Mouse (Mus musculus) G1E (cell line): ENCODE results near the gene Gcnt3. TPM values are rescaled to one million over a fixed set of nuclear protein-coding genes. Genes with fewer than 3 reads are reported as not detected.
"Not testable (repeated sequence)": the region's sequence is repeated elsewhere in the genome, so short reads cannot be mapped to it uniquely, and the experiment has no call there.

Source experiments
- ATAC-seq: 2 replicates; pipeline ENCODE4 v1.8.0; 2016; ENCODE audit warnings: mild to moderate bottlenecking; ENCODE audit not compliant: insufficient number of reproducible peaks, poor library complexity, low FRiP score, severe bottlenecking; ENCODE audit errors: extremely low read depth
- DNase-seq: peaks from one replicate; pipeline ENCODE4 v3.0.0; 2012; ENCODE audit warnings: low spot score
- H3K27me3 ChIP-seq: 2 replicates; pipeline ENCODE4 v1.6.1; 2012; ENCODE audit warnings: mild to moderate bottlenecking, low read length, inconsistent platforms; ENCODE audit not compliant: insufficient read depth
- H3K36me3 ChIP-seq: replicated peaks from 2 replicates; pipeline ENCODE3; 2012; ENCODE audit warnings: mild to moderate bottlenecking, inconsistent platforms
- H3K4me1 ChIP-seq: 2 replicates; pipeline ENCODE4 v1.6.1; 2012; ENCODE audit warnings: low read depth, low read length, inconsistent platforms, mixed read lengths; ENCODE audit not compliant: insufficient read depth
- H3K4me3 ChIP-seq: 2 replicates; pipeline ENCODE4 v1.5.1; 2012; ENCODE audit warnings: low read depth, mild to moderate bottlenecking, inconsistent platforms, low read length, moderate library complexity, mixed read lengths
- H3K9me3 ChIP-seq: replicated peaks from 2 replicates; pipeline ENCODE4 v1.6.1; 2012; ENCODE audit warnings: inconsistent platforms
- CTCF ChIP-seq: IDR thresholded peaks from 2 replicates; pipeline ENCODE4 v1.5.1; 2012; ENCODE audit warnings: low read depth, low read length, inconsistent platforms, mixed read lengths
- GATA1 ChIP-seq: IDR thresholded peaks from 2 replicates; pipeline ENCODE4 v1.6.1; 2012; ENCODE audit warnings: borderline replicate concordance, low read length, inconsistent platforms, mixed read lengths
- GATA2 ChIP-seq: IDR thresholded peaks from 2 replicates; pipeline ENCODE4 v1.6.1; 2012; ENCODE audit warnings: low read depth, low read length, inconsistent platforms, borderline replicate concordance
- POLR2AphosphoS5 ChIP-seq: IDR thresholded peaks from 2 replicates; pipeline ENCODE4 v1.6.1; 2012; ENCODE audit warnings: low read depth, low read length, inconsistent platforms; ENCODE audit not compliant: insufficient replicate concordance
- TAL1 ChIP-seq: conservative IDR thresholded peaks from 2 replicates; pipeline ENCODE4 v1.6.1; 2012; ENCODE audit warnings: low read depth, low read length, inconsistent platforms, mixed read lengths
- polyA plus RNA-seq: library from polyadenylated mRNA; stranded (reverse); fragments of >175 nt; gene quantifications from 2 replicates; pipeline ENCODE4 v1.2.3, GENCODE M21; 2012
- total RNA-seq, 2 experiments: library from RNA; stranded (forward) in 1 of 2; stranded (reverse) in 1 of 2; fragments of 200-1000 nt in 1 of 2; fragments of >200 nt in 1 of 2; fragmentation: Nextera tagmentation in 1 of 2; gene quantifications; 2 replicates each; pipeline ENCODE4 v1.2.3; 2014 to 2017

Gene Gcnt3
- total and polyA plus RNA-seq, 3 experiments: 0.11 TPM; not detected in 2

DNA sequence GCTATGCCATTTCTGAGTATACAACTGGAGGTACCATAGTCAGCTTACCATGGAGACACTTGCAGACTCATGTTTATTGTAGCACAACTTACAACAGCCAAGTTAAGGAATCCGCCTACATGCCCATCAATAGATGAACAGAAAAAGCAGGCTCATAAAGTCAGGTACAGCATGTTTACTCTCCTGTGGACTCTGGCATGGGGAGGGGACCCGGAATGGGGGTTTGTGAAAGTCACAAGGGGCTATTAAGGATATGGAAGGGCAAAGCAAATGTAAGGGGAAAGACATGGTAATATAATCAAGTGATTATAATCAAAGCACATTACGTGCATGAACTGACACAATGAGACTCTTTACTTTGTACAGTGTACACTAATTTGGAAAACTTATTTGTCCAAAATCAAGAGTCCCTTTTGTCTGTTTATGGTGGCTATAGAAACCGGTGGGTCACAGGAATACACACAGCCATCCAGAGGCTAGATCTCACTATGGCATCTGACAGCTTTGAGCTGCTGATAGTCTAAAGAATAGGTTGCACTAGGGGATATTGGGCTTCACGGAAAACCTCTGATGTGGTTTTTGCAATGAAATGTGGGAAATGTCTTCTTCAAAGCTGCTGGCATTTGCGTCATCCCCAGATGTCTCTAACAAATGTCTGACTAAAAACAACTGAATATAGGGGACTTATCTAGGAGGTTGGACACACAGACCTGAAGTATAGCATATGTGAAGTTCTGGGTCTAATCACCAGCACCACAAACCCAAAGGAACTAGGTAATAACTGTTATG lies 1.9 kb upstream of the Gcnt3 start:
- H3K27me3 ChIP-seq: peaks cover 16% of the 10 kb centered on the region
- no peak for TF ChIP-seq GATA2
- no peak for TF ChIP-seq CTCF
- TF ChIP-seq GATA1: no peak
- TF ChIP-seq TAL1: no peak
- no peak for TF ChIP-seq POLR2AphosphoS5
- DNase-seq (no peak), ATAC-seq (no peak)
- peaks cover 15% of the 10 kb centered on the region for H3K4me1 ChIP-seq
- H3K4me3 ChIP-seq: no peak overlapping the region
- no peaks in the 10 kb centered on the region for H3K9me3 ChIP-seq
- H3K36me3 ChIP-seq: no peaks in the 10 kb centered on the region

DNA sequence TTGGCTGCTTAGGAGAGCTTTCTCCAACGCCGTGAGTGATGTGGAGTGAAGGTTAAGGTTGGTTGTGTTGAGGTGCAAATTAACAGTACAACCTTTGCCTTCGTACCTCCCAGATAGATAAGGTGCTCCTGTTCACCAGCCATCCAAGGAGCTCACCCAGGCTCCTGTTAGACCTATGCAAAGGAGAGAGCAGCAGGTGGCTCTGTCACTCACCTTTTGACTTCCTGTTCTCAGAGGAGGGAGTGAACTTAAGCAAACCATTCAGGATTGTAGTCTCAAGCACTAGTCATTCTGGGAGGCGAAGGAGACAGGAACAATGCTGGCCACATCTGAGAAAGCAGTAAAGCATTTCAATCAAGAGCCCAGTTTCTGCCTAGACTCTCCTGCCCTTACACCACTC lies 1.2 kb downstream of the Gcnt3 start:
- no peak overlapping the region for H3K4me3 ChIP-seq
- ATAC-seq (no peak), DNase-seq (no peak)
- H3K27me3 ChIP-seq: peaks cover 37% of the 10 kb centered on the region
- TF ChIP-seq GATA2: no peak
- H3K4me1 ChIP-seq: peaks cover 4% of the 10 kb centered on the region; the same call in 1 of the 2 replicates
- no peaks in the 10 kb centered on the region for H3K36me3 ChIP-seq
- H3K9me3 ChIP-seq: no peaks in the 10 kb centered on the region

GRCm38 (mm10) chr9:70034702-70035101 lies 3.2 kb downstream of the Gcnt3 start:
- Histone ChIP-seq H3K9me3 (no peaks in the 10 kb centered on the region), H3K4me1 (peaks cover 4% of the 10 kb centered on the region; the same call in 1 of the 2 replicates), H3K27me3 (peaks cover 49% of the 10 kb centered on the region), H3K4me3 (no peak overlapping the region), H3K36me3 (no peaks in the 10 kb centered on the region)
- DNase-seq (no peak), ATAC-seq (no peak)
- TF ChIP-seq CTCF: no peak
- no peak for TF ChIP-seq GATA1
- TF ChIP-seq TAL1: no peak
- no peak for TF ChIP-seq GATA2
- TF ChIP-seq POLR2AphosphoS5: no peak

DNA sequence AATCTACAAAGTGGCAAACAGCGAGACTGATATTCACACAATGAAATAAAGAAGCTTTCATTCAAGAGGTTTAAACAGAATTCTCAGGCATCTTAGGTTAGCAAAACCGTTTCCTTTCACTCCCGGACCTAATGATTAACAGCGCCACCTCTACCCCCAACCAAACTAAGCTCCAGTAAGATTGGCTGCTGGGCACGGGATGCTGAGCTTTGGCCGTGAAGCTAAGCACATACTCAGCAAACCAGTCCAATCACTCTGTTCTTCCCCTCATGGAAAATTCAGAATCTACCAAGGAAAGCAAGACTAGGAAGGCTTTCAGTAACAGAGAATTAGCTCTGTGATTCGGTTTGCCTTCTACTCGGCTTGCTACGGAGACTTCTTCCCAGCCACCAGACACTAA lies 4.8 kb downstream of the Gcnt3 start:
- no peaks in the 10 kb centered on the region for H3K9me3 ChIP-seq
- ATAC-seq: no peak
- no peak overlapping the region for H3K4me3 ChIP-seq
- peaks cover 53% of the 10 kb centered on the region for H3K27me3 ChIP-seq
- no peak for DNase-seq
- no peaks in the 10 kb centered on the region for H3K36me3 ChIP-seq
- peaks cover 4% of the 10 kb centered on the region; the same call in 1 of the 2 replicates for H3K4me1 ChIP-seq
- TF ChIP-seq POLR2AphosphoS5 (no peak), CTCF (no peak), GATA2 (no peak), TAL1 (no peak), GATA1 (no peak)

GRCm38 (mm10) chr9:70032167-70032566 lies 5.7 kb downstream of the Gcnt3 start:
- DNase-seq: no peak
- H3K27me3 ChIP-seq: peaks cover 51% of the 10 kb centered on the region
- peaks cover 4% of the 10 kb centered on the region; the same call in 1 of the 2 replicates for H3K4me1 ChIP-seq
- no peaks in the 10 kb centered on the region for H3K36me3 ChIP-seq
- no peak overlapping the region for H3K4me3 ChIP-seq
- ATAC-seq: no peak
- TF ChIP-seq GATA1 (no peak), TAL1 (no peak), GATA2 (no peak)
- H3K9me3 ChIP-seq: no peaks in the 10 kb centered on the region

DNA sequence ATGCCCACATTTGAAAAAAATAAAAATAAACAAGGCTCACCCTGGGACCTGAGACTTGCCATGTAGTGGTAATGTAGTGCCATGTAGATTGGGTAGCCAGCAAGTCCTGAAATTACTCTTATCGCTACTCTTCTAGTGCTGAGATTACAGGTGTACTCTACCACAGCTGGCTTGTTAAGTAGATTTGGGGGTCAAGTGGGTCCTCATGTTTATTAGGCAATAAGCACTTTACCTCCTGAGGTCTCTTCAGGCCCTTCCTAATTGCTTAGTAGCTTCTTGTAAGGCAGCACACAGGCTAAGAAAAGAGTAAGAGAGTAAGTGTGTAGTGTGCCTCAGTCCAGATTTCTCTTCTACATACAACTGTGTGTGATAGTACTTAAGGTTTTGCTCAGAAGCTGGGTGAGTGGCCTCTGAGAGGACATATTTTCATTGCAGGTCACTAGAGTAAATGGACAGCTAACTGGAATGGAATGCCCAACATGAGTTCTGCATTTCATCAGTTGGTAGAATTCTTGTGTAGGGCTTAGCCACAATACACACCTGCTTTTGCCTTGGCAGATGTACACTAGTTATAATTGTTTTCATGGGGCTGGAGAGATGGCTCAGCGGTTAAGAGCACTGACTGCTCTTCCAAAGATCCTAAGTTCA lies 12.4 kb downstream of the Gcnt3 start:
- peaks cover 10% of the 10 kb centered on the region for H3K27me3 ChIP-seq
- H3K4me3 ChIP-seq: no peak overlapping the region
- TF ChIP-seq TAL1: no peak
- TF ChIP-seq GATA1: no peak
- no peak for TF ChIP-seq CTCF
- no peak for TF ChIP-seq POLR2AphosphoS5
- TF ChIP-seq GATA2: no peak
- peaks cover 21% of the 10 kb centered on the region for H3K36me3 ChIP-seq
- no peak for DNase-seq
- H3K9me3 ChIP-seq: no peaks in the 10 kb centered on the region
- H3K4me1 ChIP-seq: peaks cover 29% of the 10 kb centered on the region
- no peak for ATAC-seq

- H3K27me3 ChIP-seq: peaks cover 4% of the 10 kb centered on the region
- H3K36me3 ChIP-seq: peaks cover 29% of the 10 kb centered on the region
- H3K4me3 ChIP-seq: no peak overlapping the region
- no peaks in the 10 kb centered on the region for H3K9me3 ChIP-seq
- ATAC-seq (no peak), DNase-seq (no peak)
- no peak for TF ChIP-seq GATA1
- TF ChIP-seq GATA2: no peak
- TF ChIP-seq POLR2AphosphoS5: no peak
- no peak for TF ChIP-seq TAL1
- TF ChIP-seq CTCF: no peak
- peaks cover 29% of the 10 kb centered on the region for H3K4me1 ChIP-seq
Measured at GRCm38 (mm10) chr9:70024648-70025047, 13.2 kb downstream of the Gcnt3 start.

DNA sequence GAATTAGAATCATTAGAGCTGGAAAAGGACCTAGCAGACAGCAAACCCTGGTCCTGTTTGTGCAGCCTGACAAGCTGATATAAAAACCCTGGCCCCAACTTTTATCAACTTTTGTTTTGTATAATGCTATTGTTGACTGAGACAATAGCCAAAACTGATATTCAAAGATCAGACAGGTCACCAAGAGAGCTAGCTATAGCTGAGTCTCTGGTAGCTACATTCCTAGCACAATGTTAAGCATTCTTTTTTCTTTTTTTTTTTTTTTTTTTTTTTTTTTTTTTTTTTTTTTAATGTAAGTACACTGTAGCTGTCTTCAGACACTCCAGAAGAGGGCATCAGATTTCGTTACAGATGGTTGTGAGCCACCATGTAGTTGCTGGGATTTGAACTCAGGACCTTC lies 14.3 kb downstream of the Gcnt3 start:
- not testable (repeated sequence) for H3K9me3 ChIP-seq, DNase-seq, H3K27me3 ChIP-seq, H3K4me3 ChIP-seq, ATAC-seq
- H3K36me3 ChIP-seq: peaks cover 35% of the 10 kb centered on the region
- peaks cover 32% of the 10 kb centered on the region for H3K4me1 ChIP-seq
